Mouse (Mus musculus) neutrophil, adult 59 days (primary cell): Measurements from ENCODE around the gene B3gat2. TPM values are rescaled to one million over a fixed set of nuclear protein-coding genes. Genes with fewer than 3 reads are reported as not detected.

Experiments
- total RNA-seq, 2 experiments: library from RNA; stranded (reverse); gene quantifications; 1 replicate in 1 of 2; 2 replicates in 1 of 2; pipeline ENCODE4 v1.2.4; 2023

Gene B3gat2
- total RNA-seq: not detected

GRCm38 (mm10) chr1:23761502-23762135 is at the start of gene B3gat2:
Gene B3gat2, plus strand, starts transcription at chr1:23761753.

Other genes starting within 250 kb of the B3gat2 start
- gene Smap1, start 160.6 kb downstream of the B3gat2 start, total RNA-seq: 10 to 100 TPM; 46.3 to 49.1 TPM
- 1 to 10 TPM; 8.8 to 9.5 TPM for gene Sdhaf4, start 243.9 kb downstream of the B3gat2 start, total RNA-seq